Mouse (Mus musculus): Measurements from ENCODE around the gene Igfbp6. TPM values are rescaled to one million over a fixed set of nuclear protein-coding genes. Genes with fewer than 3 reads are reported as not detected.

The Igfbp6 gene
- 10 to 100 TPM; 45.1 to 66.2 TPM for total RNA-seq (2021)
- long read RNA-seq, experiment 1, transcript Igfbp6-201 (4 exons, 1,112 nt): major isoform, 17 of 18 reads
- long read RNA-seq, experiment 1, partial matches to known transcripts: 1 of 18 reads
- long read RNA-seq, experiment 1, other reads (novel, unspliced or antisense): 0 of 18 reads
- long read RNA-seq, experiment 2, transcript Igfbp6-201 (4 exons, 1,112 nt): major isoform, 60 of 70 reads
- long read RNA-seq, experiment 2, partial matches to known transcripts: 10 of 70 reads
- long read RNA-seq, experiment 2, other reads (novel, unspliced or antisense): 0 of 70 reads

- no peak for DNase-seq (ENCODE audit: low spot score in 2 of 2)
Observed at GRCm38 (mm10) chr15:102144274-102144711, at the start of gene Igfbp6. TSS of gene Igfbp6 (plus strand) at chr15:102144362.

- DNase-seq (ENCODE audit: low spot score in 2 of 2): no peak
Observed at GRCm38 (mm10) chr15:102094988-102095387, 49.2 kb upstream of the Igfbp6 start.

DNA sequence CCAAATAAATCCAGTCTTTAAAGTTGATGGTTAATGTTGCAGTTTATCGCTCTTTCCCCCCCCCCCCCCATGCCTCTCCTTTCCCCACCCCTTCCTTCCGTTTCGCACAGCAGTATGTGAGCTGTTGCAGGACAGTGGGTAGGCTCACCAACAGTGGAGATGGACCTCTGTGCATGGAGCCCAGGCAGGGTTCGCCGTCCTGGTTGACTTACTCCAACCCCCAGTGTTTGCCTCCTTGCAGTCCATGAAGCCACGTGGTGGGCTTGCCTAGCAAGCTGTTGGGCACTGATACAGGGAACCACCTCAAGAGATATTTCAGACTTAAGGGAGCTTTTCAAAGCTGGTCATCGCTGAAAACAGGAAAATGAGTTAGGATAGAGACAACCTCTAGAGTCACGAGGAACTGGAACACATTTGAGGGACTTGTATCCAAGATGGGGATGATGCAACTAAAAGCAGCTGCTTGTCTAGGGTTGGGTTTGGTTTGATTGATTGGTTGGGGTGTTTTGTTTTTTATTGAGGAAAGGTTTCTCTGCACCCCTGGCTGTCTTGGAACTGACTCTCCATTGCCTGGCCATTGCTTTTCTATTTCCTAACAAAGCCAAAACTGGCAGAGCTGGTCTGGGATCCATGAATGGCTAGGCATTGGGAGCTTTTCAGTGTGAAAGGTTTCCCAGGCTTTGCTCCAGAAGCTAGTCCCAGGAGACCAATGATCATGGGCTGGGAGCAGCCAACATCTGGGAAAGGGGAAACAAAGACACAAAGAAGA, 46.8 kb upstream of the Igfbp6 start:
- no peak for DNase-seq (ENCODE audit: low spot score in 2 of 2)

GRCm38 (mm10) chr15:102097991-102098555, 46.1 kb upstream of the Igfbp6 start:
- DNase-seq (ENCODE audit: low spot score in 2 of 2): no peak

DNA sequence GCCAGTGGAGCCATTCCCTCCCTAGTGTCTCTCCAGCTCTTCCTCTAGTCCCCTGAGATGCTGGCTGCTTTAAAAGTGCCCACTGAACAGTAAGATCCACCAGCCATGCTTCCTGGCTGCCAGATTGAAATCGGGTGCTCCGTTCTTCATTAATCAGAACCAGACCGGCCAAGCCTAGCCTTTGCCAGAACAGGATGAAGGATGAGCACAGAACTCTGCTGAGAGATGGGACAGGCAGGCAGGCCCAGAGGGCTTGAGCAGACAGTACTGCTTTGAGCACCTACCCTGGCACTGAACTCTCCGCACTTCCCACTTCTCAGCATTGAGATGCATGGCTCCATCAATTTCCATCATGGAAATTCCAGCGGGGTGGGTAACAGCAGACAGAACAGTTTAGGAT, 44.9 kb upstream of the Igfbp6 start:
- no peak for DNase-seq (ENCODE audit: low spot score in 2 of 2)

- DNase-seq (ENCODE audit: low spot score in 2 of 2): no peak
Observed at GRCm38 (mm10) chr15:102099771-102100160, 44.4 kb upstream of the Igfbp6 start.

- DNase-seq (ENCODE audit: low spot score in 2 of 2): peak; percentile 82
Observed at GRCm38 (mm10) chr15:102100161-102100981, 43.8 kb upstream of the Igfbp6 start, which contains the start of gene Tns2. TSS of gene Tns2 (plus strand) at chr15:102100413.

DNA sequence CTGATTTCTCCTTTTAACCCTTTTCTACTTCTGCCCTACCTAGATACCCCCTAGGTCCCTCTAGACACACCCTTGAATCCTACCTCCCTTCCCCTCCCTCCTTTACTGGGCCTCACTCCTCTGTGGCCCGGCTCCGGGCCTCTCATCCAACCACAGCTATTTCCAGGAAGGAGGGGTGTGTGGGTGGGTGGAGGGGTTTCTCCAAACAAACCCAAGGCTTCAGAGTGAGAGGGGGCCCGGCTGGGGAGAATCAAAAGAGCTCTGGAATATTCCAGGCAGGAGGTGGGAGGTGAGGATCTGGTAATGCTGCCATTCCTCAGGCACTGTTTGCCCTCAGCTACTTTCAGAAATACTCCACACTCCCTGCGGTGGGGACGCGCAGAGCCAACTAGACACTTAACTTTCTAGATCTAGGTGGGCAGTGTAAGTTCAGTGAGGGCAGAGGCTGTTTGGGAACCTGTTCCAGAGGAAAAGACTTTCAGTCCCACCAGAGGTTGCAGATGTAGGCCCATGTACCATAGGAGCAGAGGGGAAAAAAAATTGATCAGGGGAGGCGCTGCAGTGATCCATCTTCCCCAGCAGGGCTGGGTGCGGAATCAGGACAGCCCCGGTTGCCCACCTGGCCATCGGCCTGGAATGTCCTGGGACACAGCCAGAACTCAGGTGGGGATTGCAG, 43.0 kb upstream of the Igfbp6 start:
- no peak for DNase-seq (ENCODE audit: low spot score in 2 of 2)

- DNase-seq (ENCODE audit: low spot score in 2 of 2): no peak
Observed at GRCm38 (mm10) chr15:102101672-102102541, 42.3 kb upstream of the Igfbp6 start.

GRCm38 (mm10) chr15:102102548-102103121, 41.5 kb upstream of the Igfbp6 start:
- DNase-seq (ENCODE audit: low spot score in 2 of 2): no peak

DNA sequence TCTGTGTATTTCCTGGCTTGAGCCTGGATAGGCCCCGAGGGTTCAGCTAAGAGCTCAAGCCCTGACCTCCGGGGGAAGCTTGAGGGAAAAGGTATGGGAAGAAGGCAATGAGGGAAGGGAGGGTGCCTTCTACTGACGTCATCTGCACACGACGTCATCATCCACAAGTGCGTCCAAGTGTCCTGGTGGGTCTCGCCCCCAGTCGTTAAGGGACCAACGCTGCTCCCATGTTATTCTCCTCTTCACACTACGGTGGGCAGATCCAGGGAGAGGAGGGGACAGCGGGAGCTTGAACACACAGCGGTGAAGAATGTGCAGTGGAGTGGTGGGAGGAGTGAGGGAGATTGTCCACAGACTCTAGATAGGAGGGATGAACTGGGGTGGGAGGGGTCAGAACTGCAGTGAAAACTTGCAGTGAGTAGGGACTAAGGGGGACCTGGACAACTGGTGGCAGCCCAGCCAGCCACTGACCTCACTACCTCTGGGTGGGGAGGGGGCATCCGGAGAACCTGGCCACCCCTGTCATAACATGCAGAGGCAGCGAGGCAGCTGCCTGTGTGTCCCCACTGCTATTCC, 40.7 kb upstream of the Igfbp6 start:
- no peak for DNase-seq (ENCODE audit: low spot score in 2 of 2)

GRCm38 (mm10) chr15:102103947-102104555, 40.1 kb upstream of the Igfbp6 start:
- DNase-seq (ENCODE audit: low spot score in 2 of 2): peak in 1 of 2 experiments; percentile 70

DNA sequence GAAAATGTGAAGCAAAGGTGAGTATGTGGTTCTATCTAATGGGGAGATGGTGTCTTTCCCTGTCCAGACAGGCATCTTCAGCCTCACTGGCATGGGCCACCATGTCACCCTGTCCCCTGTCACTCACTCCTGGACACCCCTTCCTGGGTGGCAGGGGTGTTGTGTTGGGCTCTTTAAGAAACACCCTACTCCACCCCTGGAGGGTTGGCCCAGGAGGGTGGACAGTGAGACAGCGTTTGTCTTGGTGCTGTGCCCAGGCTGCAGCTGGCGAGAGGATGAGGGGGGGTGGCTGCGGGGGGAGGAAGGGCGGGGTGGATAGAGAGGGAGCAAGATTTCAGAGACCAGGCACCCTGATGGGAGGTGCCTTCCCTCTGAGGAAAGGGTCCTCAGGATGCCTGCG, 38.8 kb upstream of the Igfbp6 start:
- peak; percentile 56 to 69 for DNase-seq (ENCODE audit: low spot score in 2 of 2)

DNA sequence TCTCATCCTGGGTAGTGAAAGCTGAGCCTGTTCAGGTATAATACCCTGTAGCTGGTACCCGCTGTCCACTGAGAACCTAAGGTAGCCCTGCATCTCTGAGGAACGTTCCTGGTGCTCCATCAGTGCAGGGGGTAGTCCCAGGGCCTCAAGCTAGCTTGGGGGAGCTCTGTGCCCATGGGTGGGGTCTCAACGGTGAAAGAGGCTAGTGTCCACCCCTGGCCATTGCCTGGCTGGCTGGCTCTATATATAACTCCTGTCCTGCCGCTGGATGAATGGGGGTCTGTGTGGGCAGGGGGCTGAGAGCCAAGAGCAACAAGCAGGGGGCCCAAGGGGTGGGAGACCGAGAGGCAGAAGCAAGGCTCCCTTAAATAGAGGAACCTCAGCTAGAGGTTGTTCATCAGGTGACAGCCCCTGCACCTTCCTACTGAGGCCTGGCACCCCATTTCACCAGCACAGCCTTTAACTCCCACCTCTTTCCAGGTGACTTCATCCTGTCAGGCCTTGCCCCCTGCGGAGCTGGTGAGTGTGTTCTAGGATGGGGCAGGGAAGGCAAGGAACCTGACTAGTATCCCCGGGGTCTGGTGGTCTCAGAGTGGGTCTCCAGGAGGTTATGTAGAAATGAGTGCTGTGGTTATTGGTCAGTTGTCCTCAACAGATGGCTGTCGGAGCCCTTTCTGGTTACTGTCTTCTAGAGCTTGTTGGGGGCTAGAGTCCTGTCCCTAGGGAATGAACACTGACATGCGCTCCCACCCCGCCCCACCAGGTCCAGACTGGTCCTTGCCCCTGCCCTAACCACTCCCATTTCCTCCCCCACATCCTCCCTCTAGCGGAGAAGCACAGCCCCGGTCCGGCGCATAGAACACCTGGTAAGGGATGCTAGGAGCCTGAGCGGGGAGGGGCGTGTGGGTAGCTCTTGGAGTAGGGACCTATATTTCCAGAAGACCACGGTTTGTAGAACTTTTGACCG, 38.1 kb upstream of the Igfbp6 start:
- no peak for DNase-seq (ENCODE audit: low spot score in 2 of 2)

DNA sequence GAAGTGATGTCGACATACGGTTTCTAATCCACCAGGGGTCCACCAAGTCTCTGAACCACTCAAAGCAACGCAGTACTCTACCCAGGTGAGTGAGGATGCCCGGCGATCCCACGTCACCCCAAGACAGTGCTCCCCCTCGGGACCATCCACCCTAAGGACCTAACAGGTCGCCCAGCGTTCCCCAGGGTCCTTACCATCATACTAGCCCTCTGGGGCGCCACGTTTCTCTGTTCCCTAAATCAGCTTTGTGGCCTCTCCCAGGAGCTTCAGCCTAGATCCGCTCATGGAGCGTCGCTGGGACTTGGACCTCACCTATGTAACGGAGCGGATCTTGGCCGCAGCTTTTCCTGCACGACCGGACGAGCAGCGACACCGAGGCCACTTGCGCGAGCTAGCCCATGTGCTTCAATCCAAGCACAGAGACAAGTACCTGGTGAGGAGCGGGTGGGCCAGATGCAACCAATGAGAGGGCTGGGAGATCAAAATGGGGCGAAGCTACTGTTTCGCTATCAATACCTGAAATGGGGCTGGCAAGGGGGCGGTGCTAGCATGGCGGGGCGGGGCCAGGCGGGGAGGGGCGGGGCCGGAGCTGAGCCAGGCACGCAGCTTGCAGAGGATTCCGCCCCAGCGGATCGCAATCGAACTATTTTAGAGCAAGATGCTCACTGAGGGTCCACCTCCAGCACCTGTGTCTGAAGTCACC, 37.3 kb upstream of the Igfbp6 start:
- DNase-seq (ENCODE audit: low spot score in 2 of 2): no peak

DNA sequence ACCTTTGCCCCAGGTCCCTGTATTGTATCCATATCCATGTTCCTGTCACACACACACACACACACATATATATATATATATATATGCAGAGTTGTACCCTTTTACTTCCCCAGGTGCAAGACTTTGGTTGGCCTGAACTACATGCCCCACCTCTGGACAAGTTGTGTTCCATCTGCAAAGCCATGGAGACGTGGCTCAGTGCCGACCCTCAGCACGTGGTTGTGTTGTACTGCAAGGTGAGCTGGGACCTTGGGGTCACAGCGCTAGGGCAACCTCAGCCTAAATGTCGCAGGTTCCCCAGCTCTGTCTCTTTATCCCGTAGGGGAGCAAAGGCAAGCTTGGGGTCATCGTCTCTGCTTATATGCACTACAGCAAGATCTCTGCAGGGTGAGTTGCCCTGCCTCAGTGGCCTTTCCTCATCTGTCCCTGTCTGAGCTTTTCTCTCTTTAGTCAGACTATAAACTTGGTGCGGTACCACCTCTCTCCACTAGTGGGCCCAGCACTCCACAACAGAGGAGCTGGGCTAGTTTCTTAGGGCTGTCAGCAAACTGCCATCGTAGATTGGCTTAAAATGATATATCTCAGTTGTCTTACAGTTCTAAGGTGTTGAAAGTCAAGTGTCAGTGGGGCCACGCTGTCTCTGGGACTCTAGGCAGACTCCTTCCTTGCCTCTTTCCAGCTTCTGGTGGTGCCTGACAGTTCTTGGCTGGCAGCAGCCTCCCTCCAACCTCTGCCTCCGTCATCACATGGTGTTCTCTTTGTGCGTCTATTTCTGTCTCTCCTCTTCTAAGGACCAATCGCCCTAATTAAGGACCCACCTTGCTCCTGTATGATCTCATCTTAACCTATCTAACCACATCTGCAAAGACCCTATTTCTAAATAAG, 36.2 kb upstream of the Igfbp6 start:
- no peak for DNase-seq (ENCODE audit: low spot score in 2 of 2)
